Mouse (Mus musculus): ENCODE measurements around the gene Tnfsf13.

DNA sequence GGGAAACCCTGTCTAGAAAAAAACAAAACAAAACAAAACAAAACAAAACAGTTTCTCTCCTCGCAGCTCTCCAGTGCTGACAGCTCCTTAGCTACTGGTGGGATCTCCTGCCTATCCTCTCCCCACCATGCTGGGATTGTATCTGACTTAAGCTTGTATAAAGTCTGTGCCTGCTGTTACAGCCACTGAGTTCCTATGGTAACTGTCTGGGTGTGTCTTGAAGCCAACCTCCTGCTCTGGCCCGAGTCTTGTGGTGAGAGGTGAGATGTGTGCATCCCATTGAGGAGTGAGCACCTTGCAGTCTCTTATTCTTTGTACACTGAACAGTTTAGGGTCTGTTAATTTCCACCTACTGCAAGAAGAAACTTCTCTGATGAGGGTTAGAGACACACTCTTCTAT, 37.5 kb upstream of the Tnfsf13 start:
- TF ChIP-seq CTCF (IDR thresholded peaks at IDR 0.05; ENCODE audit: borderline replicate concordance, extremely low read depth, insufficient read depth, insufficient read length) (no peak), POLR2A (IDR thresholded peaks at IDR 0.05; ENCODE audit: borderline replicate concordance, extremely low read depth, insufficient read depth, insufficient read length, poor library complexity, severe bottlenecking) (no peak)
